Mouse (Mus musculus): ENCODE data around the gene Gm6760. TPM values are rescaled to one million over a fixed set of nuclear protein-coding genes. Genes with fewer than 3 reads are reported as not detected.

Gm6760 gene
- not detected in 2 replicates for polyA plus RNA-seq (2015; fragmentation: Nextera tagmentation; extraction: Ambion mirVana)

- ATAC-seq (ENCODE audit: insufficient read depth, low FRiP score, low read depth) = no peak
- H3K36me3 ChIP-seq = no peaks in the 10 kb centered on the region
- H3K4me2 ChIP-seq = no peak within 1 kb of the TSS
- no peak within 1 kb of the TSS for H3K4me3 ChIP-seq (replicated peaks)
- no peaks in the 10 kb centered on the region for H3K27me3 ChIP-seq (replicated peaks)
- H3K9ac ChIP-seq = no peak within 1 kb of the TSS
- WGBS = 59% methylated on average over 2 of the region's 2 CpGs
- H3K27ac ChIP-seq = no peak within 1 kb of the TSS
- no peaks in the 10 kb centered on the region for H3K4me1 ChIP-seq
- H3K9me3 ChIP-seq = no peaks in the 10 kb centered on the region
Measured at GRCm38 (mm10) chrX:64152098-64152497, at the start of gene Gm6760. Gm6760 (minus strand) TSS chrX:64152198.

- Histone ChIP-seq H3K4me2 (no peak overlapping the region), H3K36me3 (no peaks in the 10 kb centered on the region), H3K27ac (no peak overlapping the region), H3K9ac (no peak overlapping the region), H3K9me3 (no peaks in the 10 kb centered on the region), H3K27me3 (replicated peaks) (no peaks in the 10 kb centered on the region), H3K4me1 (no peaks in the 10 kb centered on the region), H3K4me3 (replicated peaks) (no peak overlapping the region)
- ATAC-seq (ENCODE audit: insufficient read depth, low FRiP score, low read depth) = no peak
Measured at GRCm38 (mm10) chrX:64181246-64181645, 29.2 kb upstream of the Gm6760 start.

DNA sequence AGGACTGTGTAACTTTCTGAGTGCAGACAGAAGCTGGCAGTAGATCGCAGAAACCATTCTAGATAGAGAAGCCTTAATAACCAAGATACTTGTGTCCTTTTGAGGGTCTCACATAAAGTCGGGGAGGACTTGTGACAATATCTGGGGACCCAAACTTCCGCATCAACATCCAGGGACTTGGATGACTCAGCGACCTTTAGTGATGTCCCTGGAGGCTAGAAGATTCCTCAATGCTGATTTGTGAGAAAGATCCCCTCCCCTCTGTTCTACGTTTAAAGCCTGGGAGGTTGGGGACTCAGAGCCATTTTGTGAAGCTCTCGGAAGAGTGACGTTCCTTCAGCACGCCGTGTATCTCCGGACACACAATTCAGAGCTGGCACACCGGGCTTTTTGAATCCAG is 21.2 kb upstream of the Gm6760 start, which contains the start of gene 3830417A13Rik:
Gene 3830417A13Rik, plus strand, starts transcription at position 301 of the 400 bp plus-strand sequence.
- WGBS = 84% methylated on average over 11 of the region's 11 CpGs
- H3K4me2 ChIP-seq = no peak within 1 kb of the TSS
- H3K27ac ChIP-seq = no peak within 1 kb of the TSS
- no peak within 1 kb of the TSS for H3K4me3 ChIP-seq (replicated peaks)
- no peaks in the 10 kb centered on the region for H3K4me1 ChIP-seq
- H3K9ac ChIP-seq = no peak within 1 kb of the TSS
- H3K27me3 ChIP-seq (replicated peaks) = no peaks in the 10 kb centered on the region
- H3K36me3 ChIP-seq = no peaks in the 10 kb centered on the region
- ATAC-seq (ENCODE audit: insufficient read depth, low FRiP score, low read depth) = no peak
- no peaks in the 10 kb centered on the region for H3K9me3 ChIP-seq

Other genes starting within 250 kb of the Gm6760 start
- gene 3830417A13Rik, start 21.4 kb upstream of the Gm6760 start, polyA plus RNA-seq (2015; fragmentation: Nextera tagmentation; extraction: Ambion mirVana) = not detected in 2 replicates
- 2.6 and 3.2 TPM in 2 replicates for gene Slitrk4, start 124.8 kb upstream of the Gm6760 start, polyA plus RNA-seq (2015; fragmentation: Nextera tagmentation; extraction: Ambion mirVana)